Mouse (Mus musculus): ENCODE measurements at regions not wholly inside any gene's neighbourhood (a gene's known extent, or its start where the extent isn't known, plus 50 kb on each side); places are given as distances from the start of the nearest gene placed in this dataset.

GRCm38 (mm10) chr6:52481975-52482374 lies 158.2 kb downstream of the Hibadh start:
- no peak for DNase-seq (ENCODE audit: low spot score)

- DNase-seq (ENCODE audit: low spot score) = no peak
These were observed 154.0 kb downstream of the Hibadh start for GRCm38 (mm10) chr6:52486146-52486545.

- no peak for DNase-seq (ENCODE audit: low spot score)
These were observed 153.5 kb downstream of the Hibadh start for GRCm38 (mm10) chr6:52486655-52487054.

GRCm38 (mm10) chr6:52487861-52488260 lies 152.3 kb downstream of the Hibadh start:
- no peak for DNase-seq (ENCODE audit: low spot score)

GRCm38 (mm10) chr6:52490264-52490775 lies 149.9 kb downstream of the Hibadh start:
- DNase-seq (ENCODE audit: low spot score) = no peak

- no peak for DNase-seq (ENCODE audit: low spot score)
These were observed 144.9 kb downstream of the Hibadh start for GRCm38 (mm10) chr6:52495301-52495700.

GRCm38 (mm10) chr6:52495855-52496254 lies 144.3 kb downstream of the Hibadh start:
- no peak for DNase-seq (ENCODE audit: low spot score)
